Mouse (Mus musculus) T-helper 2 cell (primary cell): ENCODE measurements around the gene Lrp8.

Experiments used
- in situ Hi-C: fragments of 300-600 bp; cut with MboI, MseI; formaldehyde crosslinking; loops from one replicate; pipeline ENCODE4 v1.15.1; 2025; ENCODE audit warnings: high pct_unique_total_duplicates

Lrp8 gene

DNA sequence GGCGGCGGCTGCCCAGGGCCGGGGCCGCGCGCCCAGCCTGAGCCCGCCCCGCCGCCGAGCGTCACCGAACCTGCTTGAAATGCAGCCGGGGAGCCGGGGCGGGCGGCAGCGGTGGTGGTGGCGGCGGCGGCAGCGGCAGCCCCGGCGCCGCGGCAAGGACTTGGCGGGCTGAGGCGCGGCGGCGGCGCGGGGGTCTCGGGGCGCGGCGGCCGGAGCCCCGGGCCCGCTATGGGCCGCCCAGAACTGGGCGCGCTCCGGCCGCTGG, at the start of gene Lrp8:
TSS of gene Lrp8 (plus strand) at position 77 of the 265 bp plus-strand sequence.
- in situ Hi-C loops: no loop called here

- in situ Hi-C loops: no loop called here
Observed at GRCm38 (mm10) chr4:107756222-107756621, 45.8 kb upstream of the Lrp8 start.

GRCm38 (mm10) chr4:107757487-107758470, 44.3 kb upstream of the Lrp8 start:
- in situ Hi-C loops: no loop called here

DNA sequence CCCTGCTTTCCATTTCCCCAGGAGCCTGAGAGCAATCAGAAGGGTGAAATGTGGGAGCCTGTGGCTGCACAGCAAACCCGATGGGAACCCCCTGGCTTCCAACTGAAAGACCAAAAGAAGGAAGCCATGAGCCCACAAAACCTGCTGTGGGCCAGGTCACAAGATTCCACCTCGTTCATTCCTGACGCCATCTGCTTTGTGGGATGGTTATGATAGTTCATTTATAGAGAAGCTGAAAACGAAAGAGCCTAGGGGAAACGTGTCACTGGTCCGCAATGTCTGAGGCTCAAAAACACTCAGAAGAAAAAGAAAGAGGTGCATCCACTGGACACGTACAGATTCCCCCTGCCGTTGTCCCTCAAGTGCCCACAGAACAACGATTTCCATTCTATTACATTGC, 43.1 kb upstream of the Lrp8 start:
- in situ Hi-C loops: no loop called here

GRCm38 (mm10) chr4:107763001-107763400, 39.1 kb upstream of the Lrp8 start:
- in situ Hi-C loops: no loop called here

GRCm38 (mm10) chr4:107763598-107763997, 38.5 kb upstream of the Lrp8 start:
- in situ Hi-C loops: no loop called here

DNA sequence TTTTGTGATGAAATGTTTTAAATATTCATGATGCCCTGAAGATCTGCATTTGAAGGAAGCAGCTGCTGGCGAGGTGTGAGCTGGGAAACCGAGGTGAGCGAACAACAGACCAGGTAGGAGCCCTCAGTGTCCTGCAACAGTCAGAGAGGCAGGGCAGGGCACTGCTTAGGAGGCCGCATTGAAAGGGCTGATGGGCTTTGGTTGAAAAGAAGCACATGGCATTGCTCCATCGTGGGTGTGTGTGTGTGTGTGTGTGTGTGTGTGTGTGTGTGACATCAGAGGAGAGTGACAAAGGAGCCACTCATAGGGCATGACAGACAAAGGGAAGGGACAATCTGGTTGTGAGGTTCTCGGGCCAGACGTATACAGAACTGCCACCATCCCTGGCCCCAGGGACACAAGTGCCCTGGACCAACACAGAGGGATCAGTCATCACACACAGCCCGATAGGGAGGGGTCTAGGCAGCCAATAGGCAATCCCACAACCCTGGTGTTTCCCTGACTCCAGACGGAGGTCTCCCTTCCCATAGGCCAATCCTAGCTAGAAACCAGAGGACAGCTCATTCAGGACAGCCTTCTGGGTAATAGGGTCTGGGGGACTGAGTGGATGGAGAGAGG, 36.8 kb upstream of the Lrp8 start:
- in situ Hi-C loops: no loop called here

GRCm38 (mm10) chr4:107766182-107766581, 35.9 kb upstream of the Lrp8 start:
- in situ Hi-C loops: no loop called here

- in situ Hi-C loops: no loop called here
Observed at GRCm38 (mm10) chr4:107772122-107772825, 29.8 kb upstream of the Lrp8 start.

GRCm38 (mm10) chr4:107774868-107775267, 27.2 kb upstream of the Lrp8 start:
- in situ Hi-C loops: no loop called here

- in situ Hi-C loops: no loop called here
Observed at GRCm38 (mm10) chr4:107775672-107776071, 26.4 kb upstream of the Lrp8 start.

DNA sequence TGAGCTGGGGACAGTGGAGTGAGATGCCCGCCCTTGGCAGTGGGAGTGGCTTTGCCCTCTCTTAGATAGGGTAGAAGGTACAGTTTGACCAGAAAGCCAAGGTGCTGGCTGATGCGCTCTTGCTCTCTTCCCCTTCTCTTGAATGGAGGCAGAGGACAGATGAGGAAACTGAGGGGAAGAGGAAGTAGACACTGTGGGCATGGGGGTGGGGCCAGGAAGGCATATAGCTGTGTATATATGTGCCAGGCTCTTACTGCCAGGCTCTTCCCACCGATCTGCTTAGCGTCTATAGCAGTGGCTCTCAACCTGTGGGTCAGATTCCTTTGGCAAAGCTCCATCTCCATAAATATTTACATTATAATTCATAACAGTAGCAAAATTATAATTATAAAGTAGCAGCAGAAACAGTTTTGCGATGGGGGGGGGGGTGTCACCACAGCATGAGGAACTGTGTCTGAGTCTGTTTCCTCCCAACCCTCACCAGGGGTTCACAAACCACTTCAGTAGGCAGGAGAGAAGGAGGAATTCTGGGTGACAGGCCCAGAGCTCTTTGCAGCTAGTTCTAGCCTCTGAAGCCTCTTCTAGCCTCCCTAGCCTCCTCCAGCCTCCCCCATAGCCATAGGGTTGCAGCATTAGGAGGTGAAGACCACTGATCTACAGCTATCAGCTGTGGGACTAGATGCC, 24.9 kb upstream of the Lrp8 start:
- in situ Hi-C loops: no loop called here

GRCm38 (mm10) chr4:107783541-107783940, 18.5 kb upstream of the Lrp8 start:
- in situ Hi-C loops: no loop called here

DNA sequence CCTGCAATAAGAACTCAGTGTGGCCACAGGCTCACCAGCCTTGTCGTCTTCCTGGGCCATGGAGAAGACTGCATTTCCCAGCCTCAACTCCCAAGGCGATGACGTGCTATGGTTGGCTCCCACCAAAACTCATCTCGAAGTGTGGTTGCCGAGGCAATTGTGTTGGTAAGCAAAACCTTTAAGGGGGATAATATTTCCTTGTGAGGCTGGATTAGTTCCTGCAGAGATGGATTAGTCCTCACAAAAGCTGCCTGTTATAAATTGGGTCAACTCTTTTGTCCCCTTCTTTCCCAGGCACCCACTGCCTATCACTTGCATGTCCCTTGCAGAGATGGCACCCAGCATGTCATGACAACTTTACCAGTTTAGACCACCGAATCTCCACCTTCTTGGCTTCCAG, 13.2 kb upstream of the Lrp8 start:
- in situ Hi-C loops: no loop called here

- in situ Hi-C loops: no loop called here
Observed at GRCm38 (mm10) chr4:107800801-107801200, 1.3 kb upstream of the Lrp8 start.

DNA sequence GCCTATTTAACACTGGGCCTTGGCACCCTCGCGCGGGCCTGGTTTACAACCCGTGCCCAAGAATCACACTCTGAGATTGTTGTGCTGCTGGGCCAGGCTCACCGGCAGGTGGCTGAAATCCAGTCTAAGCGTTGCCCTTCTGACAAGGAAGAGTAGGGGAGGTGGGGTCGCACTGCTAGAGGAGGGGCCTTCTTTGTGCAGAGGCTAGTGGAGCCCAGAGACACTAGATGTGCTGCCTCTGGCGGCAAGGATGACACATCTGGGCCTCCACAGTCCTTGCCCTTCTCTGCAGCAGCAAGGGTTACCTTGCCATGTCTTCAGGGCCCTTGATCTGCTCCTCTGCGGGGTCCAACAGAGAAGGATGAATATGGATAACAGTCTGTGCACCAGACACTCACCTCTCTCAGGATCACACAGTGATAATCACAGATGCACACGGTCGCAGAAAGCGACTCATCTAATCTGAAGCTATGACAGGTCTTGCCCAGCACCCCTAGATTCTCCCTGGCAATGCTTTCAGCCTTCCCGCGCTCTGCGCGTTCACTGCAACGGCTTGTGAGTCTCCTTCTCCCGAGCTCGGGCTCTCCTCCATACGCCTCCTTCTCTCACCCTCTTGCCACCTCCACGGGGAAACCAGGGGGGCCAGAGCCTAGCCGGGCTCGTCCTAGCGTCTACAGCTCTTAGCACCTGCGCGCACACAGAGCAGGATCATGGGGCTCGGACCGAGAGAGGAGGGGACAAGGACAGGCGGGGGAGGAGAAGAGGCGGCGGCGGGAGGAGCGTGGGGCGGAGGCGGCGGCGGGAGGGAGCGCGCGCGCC, 486 bp upstream of the Lrp8 start:
- in situ Hi-C loops: no loop called here

DNA sequence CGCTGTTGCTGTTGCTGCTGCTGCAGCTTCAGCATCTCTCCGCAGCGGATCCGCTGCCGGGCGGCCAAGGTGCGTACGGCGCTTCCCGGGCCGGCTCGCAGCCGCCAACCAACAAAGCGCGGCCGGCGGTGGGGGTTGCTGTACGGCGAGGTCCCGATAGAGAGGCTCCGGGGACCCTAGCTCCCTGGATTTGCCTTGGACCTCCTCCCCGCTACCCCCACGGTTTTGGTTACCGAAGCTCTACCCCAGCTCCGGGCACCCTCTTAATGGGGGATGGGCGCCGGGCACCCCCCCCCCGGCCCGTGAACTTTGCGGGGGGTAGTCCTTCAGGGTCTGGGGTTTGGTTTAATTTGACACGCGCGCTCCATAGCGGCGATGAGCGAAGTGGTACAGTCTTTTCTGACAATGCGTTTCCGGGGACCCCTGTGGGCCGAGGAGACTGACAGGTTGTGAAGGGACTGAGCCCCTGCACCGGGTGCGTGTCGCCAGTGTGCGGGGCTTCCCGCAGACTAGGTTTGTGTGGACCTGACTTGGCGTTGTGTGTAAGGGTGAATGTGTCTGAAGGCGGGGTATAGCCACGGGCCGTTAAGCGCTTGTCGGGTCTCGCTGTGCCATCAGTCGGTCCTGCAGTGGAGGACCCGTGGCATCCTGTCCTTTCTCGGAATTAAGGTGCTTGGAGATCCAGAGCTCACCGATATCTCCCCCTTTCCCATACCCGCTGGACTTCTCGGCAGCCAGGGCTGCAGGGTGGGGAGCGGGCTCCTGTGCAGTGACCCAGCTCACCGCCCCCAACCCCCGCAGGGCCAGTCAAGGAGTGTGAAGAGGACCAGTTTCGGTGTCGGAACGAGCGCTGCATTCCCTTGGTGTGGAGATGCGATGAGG, 630 bp downstream of the Lrp8 start:
- in situ Hi-C loops: no loop called here

DNA sequence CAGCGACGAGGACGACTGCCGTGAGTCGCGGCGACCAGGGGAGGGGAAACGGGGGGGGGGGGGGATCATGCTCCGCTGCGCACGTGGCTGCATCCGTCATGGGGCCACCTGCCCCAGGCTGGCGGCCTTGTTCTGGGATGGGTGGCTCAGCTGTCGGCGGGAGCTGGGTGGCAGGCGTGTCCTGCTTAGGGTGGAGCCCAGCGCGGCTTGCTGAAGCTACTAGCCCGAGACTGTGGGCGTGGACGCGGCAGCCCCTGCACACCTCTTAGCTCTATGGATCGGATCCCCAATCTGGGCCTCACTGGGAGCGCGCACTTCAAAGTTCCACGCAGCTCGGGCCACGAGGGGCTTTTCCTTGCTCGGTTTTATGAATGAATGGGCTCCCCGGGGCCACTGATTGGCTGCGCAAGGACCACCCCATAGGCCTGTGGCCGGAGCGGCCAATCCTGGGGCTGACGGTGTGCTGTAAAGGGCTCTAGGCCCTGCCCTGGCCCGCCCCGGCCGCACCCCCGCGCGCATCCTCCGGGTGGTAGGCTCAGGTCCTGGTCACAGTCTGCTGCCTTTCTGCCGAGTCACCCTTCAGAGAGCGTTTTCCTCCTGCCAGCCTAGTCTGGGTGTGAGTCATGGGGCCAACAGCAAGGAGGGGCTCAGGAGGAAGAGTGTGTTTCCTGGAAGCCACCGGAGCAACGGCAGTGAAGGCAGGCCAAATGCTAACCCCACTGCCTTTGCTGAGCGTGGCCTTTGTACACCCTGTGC, 1.5 kb downstream of the Lrp8 start:
- in situ Hi-C loops: no loop called here

DNA sequence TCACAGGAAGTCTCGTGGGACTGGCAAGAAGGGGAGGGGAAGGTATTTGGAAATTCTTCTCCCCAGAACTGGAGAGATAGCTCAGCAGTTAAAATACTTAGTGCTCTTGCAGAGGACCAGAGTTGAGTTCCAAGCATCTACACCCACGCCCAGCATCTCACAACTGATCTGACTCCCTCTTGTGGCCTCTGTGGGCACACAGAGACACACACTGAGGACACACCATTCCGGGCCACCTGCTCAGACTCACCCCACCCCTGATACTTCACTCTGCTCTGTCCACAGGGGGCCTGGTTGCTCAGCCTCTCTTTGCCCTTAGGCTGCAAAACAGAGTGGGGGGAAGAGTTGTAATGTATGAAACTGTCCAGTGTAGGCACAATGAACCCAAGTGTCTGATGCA, 3.4 kb downstream of the Lrp8 start:
- in situ Hi-C loops: no loop called here
